Mouse (Mus musculus): ENCODE results near the gene Trpm2. TPM values are rescaled to one million over a fixed set of nuclear protein-coding genes. Genes with fewer than 3 reads are reported as not detected.

Trpm2 gene
- polyA plus RNA-seq, 1 experiment from 2014 or later, result 0.13 TPM

- WGBS (ENCODE audit: insufficient replicate concordance), result 43% methylated on average over 7 of the region's 7 CpGs
- no peak within 1 kb of the TSS for H3K9ac ChIP-seq (ENCODE audit: low read depth, low read length)
- no peaks in the 10 kb centered on the region for H3K27me3 ChIP-seq (ENCODE audit: control insufficient read depth, insufficient read depth, low read length)
- ATAC-seq (replicated peaks; ENCODE audit: insufficient number of reproducible peaks, low FRiP score, low TSS enrichment), result no peak
- no peak within 1 kb of the TSS for H3K4me3 ChIP-seq (ENCODE audit: low read depth, low read length)
- H3K4me1 ChIP-seq (ENCODE audit: control insufficient read depth, insufficient read depth, low read length), result no peaks in the 10 kb centered on the region
- H3K9me3 ChIP-seq (replicated peaks; ENCODE audit: control insufficient read depth, low read length), result no peaks in the 10 kb centered on the region
- H3K36me3 ChIP-seq (ENCODE audit: control insufficient read depth, insufficient read depth, low read length), result no peaks in the 10 kb centered on the region
- H3K4me2 ChIP-seq, result no peak within 1 kb of the TSS
- no peak within 1 kb of the TSS for H3K27ac ChIP-seq (ENCODE audit: low read depth, low read length)
Measured at GRCm38 (mm10) chr10:77861675-77862074, 108.7 kb downstream of the Trpm2 start, which contains the start of gene Gm3285. Gene Gm3285 (plus strand): TSS chr10:77861975.

Other genes starting within 250 kb of the Trpm2 start
- gene Krtap12-1, start 250.0 kb downstream of the Trpm2 start, polyA plus RNA-seq (2014; fragmentation: Nextera tagmentation; extraction: Ambion mirVana), result not detected in 2 replicates
- gene Gm10100, start 244.1 kb downstream of the Trpm2 start, polyA plus RNA-seq (2014; fragmentation: Nextera tagmentation; extraction: Ambion mirVana), result not detected in 2 replicates
- not detected in 2 replicates for gene Gm18596, start 227.9 kb downstream of the Trpm2 start, polyA plus RNA-seq (2014; fragmentation: Nextera tagmentation; extraction: Ambion mirVana)
- not detected in 2 replicates for gene Gm9736, start 219.2 kb downstream of the Trpm2 start, polyA plus RNA-seq (2014; fragmentation: Nextera tagmentation; extraction: Ambion mirVana)
- not detected in 2 replicates for gene Gm3233, start 210.9 kb downstream of the Trpm2 start, polyA plus RNA-seq (2014; fragmentation: Nextera tagmentation; extraction: Ambion mirVana)
- gene Gm3238, start 199.2 kb downstream of the Trpm2 start, polyA plus RNA-seq (2014; fragmentation: Nextera tagmentation; extraction: Ambion mirVana), result not detected in 2 replicates
- gene Gm7138, start 193.6 kb downstream of the Trpm2 start, polyA plus RNA-seq (2014; fragmentation: Nextera tagmentation; extraction: Ambion mirVana), result not detected in 2 replicates
- gene Gm3250, start 188.0 kb downstream of the Trpm2 start, polyA plus RNA-seq (2014; fragmentation: Nextera tagmentation; extraction: Ambion mirVana), result not detected in 2 replicates
- gene Gm7137, start 182.4 kb downstream of the Trpm2 start, polyA plus RNA-seq (2014; fragmentation: Nextera tagmentation; extraction: Ambion mirVana), result not detected in 2 replicates
- not detected in 2 replicates for gene Gm9639, start 175.5 kb downstream of the Trpm2 start, polyA plus RNA-seq (2014; fragmentation: Nextera tagmentation; extraction: Ambion mirVana)
- not detected in 2 replicates for gene Gm19668, start 171.4 kb downstream of the Trpm2 start, polyA plus RNA-seq (2014; fragmentation: Nextera tagmentation; extraction: Ambion mirVana)
- not detected in 2 replicates for gene Gm9507, start 158.7 kb downstream of the Trpm2 start, polyA plus RNA-seq (2014; fragmentation: Nextera tagmentation; extraction: Ambion mirVana)
- not detected in 2 replicates for gene Gm2696, start 155.9 kb downstream of the Trpm2 start, polyA plus RNA-seq (2014; fragmentation: Nextera tagmentation; extraction: Ambion mirVana)
- not detected in 2 replicates for gene Krtap10-4, start 143.5 kb downstream of the Trpm2 start, polyA plus RNA-seq (2014; fragmentation: Nextera tagmentation; extraction: Ambion mirVana)
- gene Krtap10-10, start 134.6 kb downstream of the Trpm2 start, polyA plus RNA-seq (2014; fragmentation: Nextera tagmentation; extraction: Ambion mirVana), result not detected in 2 replicates
- gene Gm36176, start 123.8 kb downstream of the Trpm2 start, polyA plus RNA-seq (2014; fragmentation: Nextera tagmentation; extraction: Ambion mirVana), result not detected in 2 replicates
- gene Gm10318, start 117.7 kb downstream of the Trpm2 start, polyA plus RNA-seq (2014; fragmentation: Nextera tagmentation; extraction: Ambion mirVana), result not detected in 2 replicates
- not detected in 2 replicates for gene Gm3285, start 108.6 kb downstream of the Trpm2 start, polyA plus RNA-seq (2014; fragmentation: Nextera tagmentation; extraction: Ambion mirVana)
- gene Lrrc3, start 68.0 kb downstream of the Trpm2 start, polyA plus RNA-seq (2014; fragmentation: Nextera tagmentation; extraction: Ambion mirVana), result 1.5 and 1.8 TPM in 2 replicates
- 17.1 and 17.2 TPM in 2 replicates for gene 1810043G02Rik, start 8.0 kb upstream of the Trpm2 start, polyA plus RNA-seq (2014; fragmentation: Nextera tagmentation; extraction: Ambion mirVana)
- 168 and 194 TPM in 2 replicates for gene Pfkl, start 39.5 kb upstream of the Trpm2 start, polyA plus RNA-seq (2014; fragmentation: Nextera tagmentation; extraction: Ambion mirVana)
- 0.34 TPM in 1 of 2 replicates, not detected in the other for gene Dnmt3l, start 71.4 kb upstream of the Trpm2 start, polyA plus RNA-seq (2014; fragmentation: Nextera tagmentation; extraction: Ambion mirVana)
- gene Aire, start 73.0 kb upstream of the Trpm2 start, polyA plus RNA-seq (2014; fragmentation: Nextera tagmentation; extraction: Ambion mirVana), result 0.16 and 0.49 TPM in 2 replicates
- 1.1 and 1.5 TPM in 2 replicates for gene Icosl, start 98.7 kb upstream of the Trpm2 start, polyA plus RNA-seq (2014; fragmentation: Nextera tagmentation; extraction: Ambion mirVana)
- 24.1 and 27.9 TPM in 2 replicates for gene D10Jhu81e, start 199.2 kb upstream of the Trpm2 start, polyA plus RNA-seq (2014; fragmentation: Nextera tagmentation; extraction: Ambion mirVana)
- 9.5 and 11.2 TPM in 2 replicates for gene Pwp2, start 214.6 kb upstream of the Trpm2 start, polyA plus RNA-seq (2014; fragmentation: Nextera tagmentation; extraction: Ambion mirVana)